Mouse (Mus musculus) spleen, adult 2 months (tissue): ENCODE measurements around the gene Ift140.
"Not testable (repeated sequence)": the region's sequence is repeated elsewhere in the genome, so short reads cannot be mapped to it uniquely, and the experiment has no call there.

Experiments used
- CTCF ChIP-seq: fragments of 200-500 bp; IDR thresholded peaks from 2 replicates; pipeline ENCODE4 v1.5.1; 2011; ENCODE audit warnings: mild to moderate bottlenecking, inconsistent platforms; ENCODE audit not compliant: insufficient read depth, insufficient read length, insufficient replicate concordance; ENCODE audit errors: extremely low read depth
- POLR2A ChIP-seq: fragments of 200-500 bp; IDR thresholded peaks from 2 replicates; pipeline ENCODE4 v1.6.1; 2011; ENCODE audit warnings: low read depth, low read length, inconsistent platforms

GRCm38 (mm10) chr17:25125442-25126060, 109.7 kb downstream of the Ift140 start:
- TF ChIP-seq CTCF, POLR2A: not testable (repeated sequence)
